Mouse (Mus musculus): Measurements from ENCODE around the gene Golga5. TPM values are rescaled to one million over a fixed set of nuclear protein-coding genes. Genes with fewer than 3 reads are reported as not detected.

Golga5 gene
- total RNA-seq (2021), result 10 to 100 TPM; 22.7 to 28.1 TPM

GRCm38 (mm10) chr12:102468894-102469764 lies at the start of gene Golga5:
TSS of gene Golga5 (plus strand) at chr12:102469135.
- peak; percentile 94 to 99 for DNase-seq (ENCODE audit: extremely low spot score in 1 of 2, low spot score in 2 of 2)
- intact Hi-C loops (cut with DNase I), result no loop called here

DNA sequence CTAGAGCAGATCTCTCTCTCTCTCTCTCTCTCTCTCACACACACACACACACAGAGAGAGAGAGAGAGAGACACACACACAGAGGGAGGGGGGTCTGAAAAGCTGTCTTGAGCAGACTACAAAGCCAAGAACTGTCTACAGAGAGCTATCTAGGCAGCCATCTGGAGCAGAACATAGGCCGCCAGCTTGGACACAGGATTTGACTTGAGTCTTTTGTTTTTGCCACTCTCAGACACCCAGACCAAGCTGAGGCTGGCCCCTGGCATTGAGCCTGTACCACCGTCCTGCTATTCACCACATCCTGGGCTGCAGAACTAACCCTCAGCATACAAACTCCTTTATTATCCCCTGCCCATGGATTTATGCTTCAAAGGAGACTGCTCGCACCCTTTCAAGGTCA lies 49.4 kb upstream of the Golga5 start:
- DNase-seq (ENCODE audit: extremely low spot score in 1 of 2, low spot score in 2 of 2), result peak in 1 of 2 experiments; percentile 50
- intact Hi-C loops (cut with DNase I), result no loop called here

DNA sequence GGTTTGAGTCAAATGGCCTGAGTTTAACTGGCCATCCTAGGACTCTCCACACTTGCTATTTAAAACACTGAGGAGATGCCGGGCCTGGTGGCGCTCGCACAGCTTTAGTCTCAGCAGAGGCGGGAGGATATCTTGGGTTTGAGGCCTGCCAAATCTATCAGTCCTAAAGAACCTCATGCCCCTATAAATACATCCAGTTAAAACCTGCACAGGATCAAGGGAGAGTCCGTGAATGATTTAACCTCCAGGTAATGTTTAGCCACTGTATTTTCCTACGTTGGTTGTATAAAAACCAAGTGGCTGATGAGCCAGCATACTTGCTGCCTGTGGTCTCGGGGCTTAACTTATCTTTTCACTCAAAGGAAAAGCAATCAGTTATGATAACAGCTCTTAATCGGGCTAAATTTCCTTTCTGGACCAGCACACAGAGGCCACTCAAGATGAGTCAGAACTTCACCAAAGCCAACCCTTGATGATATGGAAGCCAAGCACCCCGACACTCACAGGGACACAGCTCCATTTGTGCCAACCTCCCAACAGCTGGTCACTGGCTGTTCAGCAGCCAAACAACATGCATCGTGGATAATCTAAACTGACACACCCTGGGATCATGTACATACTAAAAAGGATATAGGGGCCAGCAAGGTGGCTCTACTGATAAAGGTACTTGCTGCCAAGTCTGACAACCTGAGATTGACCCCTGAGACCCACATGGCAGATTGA lies 48.6 kb upstream of the Golga5 start:
- intact Hi-C loops (cut with DNase I), result no loop called here
- no peak for DNase-seq (ENCODE audit: extremely low spot score in 1 of 2, low spot score in 2 of 2)

DNA sequence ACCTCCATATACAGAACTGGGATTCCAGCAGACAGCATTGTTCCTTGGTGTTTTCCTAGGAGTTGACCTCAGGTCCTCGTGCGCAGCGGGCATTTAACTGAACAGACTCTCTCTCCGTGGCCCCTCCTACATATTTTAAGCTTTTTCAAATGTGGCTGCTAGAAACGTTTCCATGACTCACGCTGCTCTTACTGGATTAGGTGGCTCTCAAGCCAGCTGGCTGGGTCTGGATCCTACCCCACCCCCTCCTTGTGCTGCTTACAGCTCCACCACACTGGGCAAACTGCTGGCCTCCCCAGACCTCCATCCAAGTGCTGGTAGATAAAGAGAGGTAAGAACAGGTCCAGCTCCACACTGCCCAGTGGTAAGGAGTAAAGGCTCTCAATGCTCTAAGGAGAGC lies 46.9 kb upstream of the Golga5 start:
- peak in 1 of 2 experiments; percentile 53 for DNase-seq (ENCODE audit: extremely low spot score in 1 of 2, low spot score in 2 of 2)
- intact Hi-C loops (cut with DNase I), result no loop called here

DNA sequence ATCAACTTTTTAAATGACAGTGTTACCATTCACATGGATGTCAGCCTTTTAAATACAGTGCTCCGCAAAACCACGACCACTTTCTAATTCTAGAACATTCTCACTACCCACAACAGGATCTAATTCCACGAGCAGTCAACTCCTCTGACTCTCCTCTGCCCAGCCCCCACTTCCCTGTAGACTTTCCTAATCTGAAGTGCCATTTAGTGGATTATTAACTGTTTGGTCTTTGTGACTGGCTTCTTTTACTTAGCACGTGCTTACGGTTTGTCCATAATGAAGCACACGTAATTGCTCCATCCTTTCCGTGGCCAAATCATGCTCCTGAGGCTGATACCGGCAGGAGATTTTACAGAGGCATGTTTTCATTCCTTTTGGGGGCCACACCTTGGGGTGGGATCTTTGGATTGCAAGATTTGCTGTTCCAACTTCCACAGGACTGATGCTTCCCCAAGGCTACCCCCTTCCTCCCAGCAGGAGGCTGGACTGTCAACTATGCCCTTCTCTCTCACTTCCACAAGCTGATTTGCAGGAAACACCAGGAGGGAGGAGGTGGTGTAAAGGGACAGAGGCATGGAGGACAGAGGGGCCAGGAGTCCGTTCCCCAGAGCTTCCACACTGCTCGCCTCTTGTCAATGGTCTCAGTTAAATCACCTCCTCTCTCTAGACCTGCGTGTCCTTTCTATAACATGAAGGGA lies 46.2 kb upstream of the Golga5 start:
- DNase-seq (ENCODE audit: extremely low spot score in 1 of 2, low spot score in 2 of 2), result no peak
- intact Hi-C loops (cut with DNase I), result no loop called here

GRCm38 (mm10) chr12:102423625-102424024 lies 45.3 kb upstream of the Golga5 start:
- intact Hi-C loops (cut with DNase I), result no loop called here
- no peak for DNase-seq (ENCODE audit: extremely low spot score in 1 of 2, low spot score in 2 of 2)

- intact Hi-C loops (cut with DNase I), result no loop called here
- DNase-seq (ENCODE audit: extremely low spot score in 1 of 2, low spot score in 2 of 2), result no peak
Observed at GRCm38 (mm10) chr12:102424456-102424855, 44.5 kb upstream of the Golga5 start.

GRCm38 (mm10) chr12:102425048-102425578 lies 43.8 kb upstream of the Golga5 start:
- intact Hi-C loops (cut with DNase I), result no loop called here
- DNase-seq (ENCODE audit: extremely low spot score in 1 of 2, low spot score in 2 of 2), result no peak

GRCm38 (mm10) chr12:102426285-102426684 lies 42.6 kb upstream of the Golga5 start:
- no peak for DNase-seq (ENCODE audit: extremely low spot score in 1 of 2, low spot score in 2 of 2)
- intact Hi-C loops (cut with DNase I), result no loop called here

DNA sequence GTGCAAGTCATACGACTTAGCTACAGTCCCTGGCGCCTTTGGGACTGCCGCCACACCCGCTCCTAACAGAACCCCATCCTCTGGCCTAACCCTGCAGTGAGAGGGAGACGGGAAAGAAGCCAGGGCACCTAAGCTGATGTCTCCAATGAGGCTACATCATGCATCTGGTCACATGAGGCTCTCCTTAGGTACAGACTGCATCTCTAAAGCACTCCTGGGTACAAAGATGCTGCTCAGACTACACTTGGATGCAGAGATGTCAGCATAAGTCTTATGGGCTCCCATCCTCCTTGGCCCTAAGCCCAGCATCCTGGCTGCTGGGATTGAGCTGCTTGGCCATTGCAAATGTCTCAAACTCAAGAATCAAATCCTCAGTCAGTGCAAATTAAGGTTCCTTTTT lies 39.3 kb upstream of the Golga5 start:
- intact Hi-C loops (cut with DNase I), result no loop called here
- DNase-seq (ENCODE audit: extremely low spot score in 1 of 2, low spot score in 2 of 2), result no peak

- DNase-seq (ENCODE audit: extremely low spot score in 1 of 2, low spot score in 2 of 2), result no peak
- intact Hi-C loops (cut with DNase I), result no loop called here
Observed at GRCm38 (mm10) chr12:102430228-102430627, 38.7 kb upstream of the Golga5 start.

GRCm38 (mm10) chr12:102432238-102432637 lies 36.7 kb upstream of the Golga5 start:
- intact Hi-C loops (cut with DNase I), result no loop called here
- no peak for DNase-seq (ENCODE audit: extremely low spot score in 1 of 2, low spot score in 2 of 2)

GRCm38 (mm10) chr12:102434107-102434506 lies 34.8 kb upstream of the Golga5 start:
- no peak for DNase-seq (ENCODE audit: extremely low spot score in 1 of 2, low spot score in 2 of 2)
- intact Hi-C loops (cut with DNase I), result no loop called here

DNA sequence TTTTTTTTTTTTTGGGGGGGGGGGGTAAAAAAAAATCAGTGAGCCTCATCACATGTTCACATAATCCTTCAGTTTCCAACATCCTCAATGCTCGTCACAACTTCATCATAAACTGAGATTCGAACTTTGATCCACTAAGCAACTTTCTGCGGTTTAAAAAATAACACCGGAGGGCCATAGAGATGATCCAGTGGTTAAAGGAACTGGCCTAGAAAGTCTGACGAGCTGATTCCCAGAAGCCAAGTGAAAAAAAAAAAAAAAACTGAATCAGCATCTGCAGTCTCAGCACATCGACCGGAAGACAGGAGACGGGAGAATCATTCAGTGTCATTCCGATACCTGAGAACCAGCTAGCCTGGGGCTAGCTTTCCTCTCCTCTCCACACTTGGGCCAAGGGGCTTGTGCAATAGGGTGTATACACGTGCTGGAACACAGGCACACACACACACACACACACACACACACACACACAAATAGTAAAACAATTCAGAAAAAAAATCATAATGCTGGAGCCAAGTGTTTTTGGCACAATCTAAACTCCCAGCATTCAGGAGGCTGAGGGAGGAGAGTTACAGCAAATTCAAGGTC lies 31.9 kb upstream of the Golga5 start:
- DNase-seq (ENCODE audit: extremely low spot score in 1 of 2, low spot score in 2 of 2), result no peak
- intact Hi-C loops (cut with DNase I), result no loop called here

GRCm38 (mm10) chr12:102437952-102438351 lies 31.0 kb upstream of the Golga5 start:
- no peak for DNase-seq (ENCODE audit: extremely low spot score in 1 of 2, low spot score in 2 of 2)
- intact Hi-C loops (cut with DNase I), result no loop called here

DNA sequence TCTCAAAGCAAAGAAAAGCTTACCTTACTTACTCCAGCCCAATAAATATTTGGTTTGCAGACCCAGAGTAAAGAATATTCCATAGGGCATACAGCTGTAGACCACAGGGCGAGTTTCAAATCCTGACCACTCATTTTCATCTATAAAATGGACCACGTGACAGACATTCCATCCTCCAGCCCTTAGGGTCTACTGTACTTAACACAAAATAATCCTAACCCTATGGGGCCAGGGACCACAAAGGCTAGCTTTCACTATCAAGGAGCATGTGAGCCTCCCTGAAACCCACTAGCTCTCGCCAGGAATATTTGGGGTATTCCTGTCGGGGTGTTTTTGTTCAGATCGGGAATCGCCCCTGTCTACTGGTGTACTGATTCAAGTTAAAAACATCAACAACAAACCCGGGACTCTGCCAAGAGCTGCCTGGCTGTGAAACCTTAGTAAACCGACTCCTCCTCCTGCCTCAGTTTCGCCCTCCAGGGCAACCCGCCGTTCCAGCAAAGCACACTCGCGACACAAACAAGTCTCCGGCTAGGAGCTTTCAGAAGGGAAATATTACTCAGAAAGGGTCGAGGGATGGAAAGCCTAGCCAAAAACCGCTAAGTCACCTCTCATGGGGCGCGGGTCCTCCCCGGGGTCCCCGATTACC lies 29.8 kb upstream of the Golga5 start:
- DNase-seq (ENCODE audit: extremely low spot score in 1 of 2, low spot score in 2 of 2), result no peak
- intact Hi-C loops (cut with DNase I), result no loop called here

DNA sequence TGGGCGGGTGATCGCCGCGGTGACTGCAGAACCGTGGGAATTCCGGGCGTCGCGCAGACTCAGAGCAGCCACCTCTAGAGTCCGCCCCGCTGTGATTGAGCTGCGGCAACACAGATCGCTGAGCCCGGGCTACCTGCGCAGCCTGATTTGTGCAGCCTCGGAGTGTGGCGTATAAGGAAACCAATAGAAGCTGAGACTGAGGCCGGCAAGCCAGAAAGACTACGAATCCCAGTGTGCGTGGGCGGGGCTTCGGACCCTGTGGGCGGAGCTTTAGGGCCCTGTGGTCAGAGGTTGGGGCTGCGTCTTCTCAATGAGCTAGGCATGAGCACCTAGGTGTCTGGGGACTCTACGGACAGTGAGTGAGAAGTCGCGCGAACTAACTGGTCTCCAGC lies 29.3 kb upstream of the Golga5 start, which contains the start of gene Lgmn:
Gene Lgmn, minus strand, starts transcription at position 182 of the 392 bp plus-strand sequence.
- intact Hi-C loops (cut with DNase I), result no loop called here

GRCm38 (mm10) chr12:102440551-102440950 lies 28.4 kb upstream of the Golga5 start:
- intact Hi-C loops (cut with DNase I), result no loop called here
- DNase-seq (ENCODE audit: extremely low spot score in 1 of 2, low spot score in 2 of 2), result no peak

More for the DNA sequence above, 29.3 kb upstream of the Golga5 start, which contains the start of gene Lgmn:
- peak; percentile 98 to 99 for DNase-seq (ENCODE audit: extremely low spot score in 1 of 2, low spot score in 2 of 2)
